Mouse (Mus musculus) erythroblast, embryonic 14.5 days (primary cell): Measurements from ENCODE around the gene Safb. TPM values are rescaled to one million over a fixed set of nuclear protein-coding genes. Genes with fewer than 3 reads are reported as not detected.

ENCODE experiments used
- H3K27me3 ChIP-seq: 2 replicates; pipeline ENCODE4 v1.6.1; 2012; ENCODE audit warnings: inconsistent platforms; ENCODE audit not compliant: control insufficient read depth
- H3K36me3 ChIP-seq: 2 replicates; pipeline ENCODE4 v1.6.1; 2012; ENCODE audit warnings: mild to moderate bottlenecking, inconsistent platforms; ENCODE audit not compliant: control insufficient read depth
- H3K4me1 ChIP-seq: 2 replicates; pipeline ENCODE4 v1.6.1; 2012; ENCODE audit warnings: inconsistent platforms; ENCODE audit not compliant: control insufficient read depth
- H3K4me3 ChIP-seq: replicated peaks from 2 replicates; pipeline ENCODE3; 2012; ENCODE audit warnings: moderate library complexity, mild to moderate bottlenecking, inconsistent platforms
- H3K9me3 ChIP-seq: 2 replicates; pipeline ENCODE4 v1.6.1; 2012; ENCODE audit warnings: low read length, inconsistent platforms, mixed read lengths; ENCODE audit not compliant: control insufficient read depth
- GATA1 ChIP-seq: IDR thresholded peaks from 2 replicates; pipeline ENCODE4 v1.6.1; 2012; ENCODE audit warnings: low read length, inconsistent platforms, mixed read lengths
- TAL1 ChIP-seq: IDR thresholded peaks from 3 replicates; pipeline ENCODE4 v1.6.1; 2012; ENCODE audit warnings: low read length, inconsistent platforms, mixed read lengths
- polyA plus RNA-seq: library from polyadenylated mRNA; stranded (reverse); fragments of >175 nt; gene quantifications from 2 replicates; pipeline ENCODE4 v1.2.3, GENCODE M21; 2012

Safb gene
- polyA plus RNA-seq, 1 experiment: 29.6 TPM

- peaks cover 2% of the 10 kb centered on the region; the same call in 1 of the 2 replicates for H3K27me3 ChIP-seq
- H3K9me3 ChIP-seq: no peaks in the 10 kb centered on the region
- peaks cover 32% of the 10 kb centered on the region for H3K36me3 ChIP-seq
- H3K4me3 ChIP-seq: no peak overlapping the region
- peaks cover 2% of the 10 kb centered on the region; the same call in 1 of the 2 replicates for H3K4me1 ChIP-seq
- no peak for TF ChIP-seq GATA1
- TF ChIP-seq TAL1: no peak
Measured at GRCm38 (mm10) chr17:56558448-56558847, 26.2 kb upstream of the Safb start.

GRCm38 (mm10) chr17:56559386-56559785 is 25.2 kb upstream of the Safb start:
- Histone ChIP-seq H3K36me3 (peaks cover 41% of the 10 kb centered on the region), H3K4me1 (no peaks in the 10 kb centered on the region; the same call in 1 of the 2 replicates), H3K27me3 (no peaks in the 10 kb centered on the region), H3K4me3 (no peak overlapping the region), H3K9me3 (no peaks in the 10 kb centered on the region)
- TF ChIP-seq TAL1 (no peak), GATA1 (no peak)

- no peaks in the 10 kb centered on the region for H3K9me3 ChIP-seq
- peaks cover 48% of the 10 kb centered on the region for H3K36me3 ChIP-seq
- no peaks in the 10 kb centered on the region; the same call in 1 of the 2 replicates for H3K4me1 ChIP-seq
- TF ChIP-seq TAL1: no peak
- no peak for TF ChIP-seq GATA1
- no peak overlapping the region for H3K4me3 ChIP-seq
- no peaks in the 10 kb centered on the region for H3K27me3 ChIP-seq
Measured at GRCm38 (mm10) chr17:56560131-56560530, 24.5 kb upstream of the Safb start.

GRCm38 (mm10) chr17:56561866-56562265 is 22.8 kb upstream of the Safb start:
- Histone ChIP-seq H3K27me3 (no peaks in the 10 kb centered on the region), H3K36me3 (peaks cover 66% of the 10 kb centered on the region), H3K4me1 (no peaks in the 10 kb centered on the region; the same call in 1 of the 2 replicates), H3K4me3 (no peak overlapping the region), H3K9me3 (no peaks in the 10 kb centered on the region)
- TF ChIP-seq TAL1 (no peak), GATA1 (no peak)

DNA sequence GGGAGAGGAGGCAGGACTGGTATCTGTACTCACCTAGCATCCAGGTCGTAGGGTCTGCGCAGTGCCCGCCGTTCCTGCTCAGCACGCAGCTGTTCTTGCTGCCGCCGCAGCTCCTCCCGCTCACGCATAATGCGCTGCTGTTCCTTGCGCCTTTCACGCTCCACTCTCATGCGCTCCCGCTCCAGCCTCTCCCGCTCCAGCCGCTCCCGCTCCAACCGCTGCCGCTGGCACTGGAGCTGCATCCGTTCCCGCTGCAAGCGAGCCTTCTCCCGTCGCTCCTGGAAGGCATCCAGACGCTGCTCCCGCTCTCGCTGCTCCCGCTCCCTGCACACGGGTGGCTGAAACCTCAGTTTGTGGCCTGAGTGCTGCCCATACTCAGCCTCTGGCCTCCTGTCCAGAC is 18.3 kb upstream of the Safb start:
- Histone ChIP-seq H3K4me3 (no peak overlapping the region), H3K4me1 (no peaks in the 10 kb centered on the region), H3K36me3 (peaks cover 100% of the 10 kb centered on the region), H3K9me3 (no peaks in the 10 kb centered on the region), H3K27me3 (no peaks in the 10 kb centered on the region)
- TF ChIP-seq TAL1 (no peak), GATA1 (no peak)

GRCm38 (mm10) chr17:56566918-56567317 is 17.7 kb upstream of the Safb start:
- Histone ChIP-seq H3K9me3 (no peaks in the 10 kb centered on the region), H3K36me3 (peaks cover 100% of the 10 kb centered on the region), H3K4me3 (no peak overlapping the region), H3K4me1 (no peaks in the 10 kb centered on the region), H3K27me3 (no peaks in the 10 kb centered on the region)
- TF ChIP-seq GATA1 (no peak), TAL1 (no peak)

GRCm38 (mm10) chr17:56567370-56567769 is 17.3 kb upstream of the Safb start:
- TF ChIP-seq TAL1 (no peak), GATA1 (no peak)
- H3K36me3 ChIP-seq: peaks cover 100% of the 10 kb centered on the region
- H3K4me1 ChIP-seq: no peaks in the 10 kb centered on the region
- H3K27me3 ChIP-seq: no peaks in the 10 kb centered on the region
- no peaks in the 10 kb centered on the region for H3K9me3 ChIP-seq
- no peak overlapping the region for H3K4me3 ChIP-seq

DNA sequence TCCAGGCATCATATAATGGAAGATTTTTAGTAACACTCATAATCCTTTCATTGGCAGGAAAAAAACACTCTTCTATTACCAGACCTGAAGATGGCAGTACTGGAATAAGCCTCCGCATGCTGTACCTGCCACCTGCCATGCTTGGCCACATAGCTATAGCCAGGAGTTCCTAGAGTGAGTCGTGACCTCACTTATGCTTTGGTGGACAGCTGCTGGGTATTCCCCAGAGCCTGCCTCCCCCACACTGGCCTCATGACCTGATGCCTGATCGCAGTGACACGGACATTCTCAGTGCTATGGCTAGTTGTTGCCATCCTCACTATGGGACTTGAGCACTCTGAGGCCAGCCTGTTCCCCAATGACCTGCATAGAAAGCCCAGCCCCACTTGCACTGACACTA is 14.3 kb upstream of the Safb start:
- Histone ChIP-seq H3K36me3 (peaks cover 99% of the 10 kb centered on the region), H3K27me3 (no peaks in the 10 kb centered on the region), H3K9me3 (no peaks in the 10 kb centered on the region), H3K4me3 (no peak overlapping the region), H3K4me1 (no peaks in the 10 kb centered on the region)
- TF ChIP-seq GATA1 (no peak), TAL1 (no peak)

GRCm38 (mm10) chr17:56572154-56572553 is 12.5 kb upstream of the Safb start:
- TF ChIP-seq TAL1: no peak
- TF ChIP-seq GATA1: no peak
- Histone ChIP-seq H3K36me3 (peaks cover 96% of the 10 kb centered on the region), H3K4me3 (no peak overlapping the region), H3K9me3 (no peaks in the 10 kb centered on the region), H3K27me3 (no peaks in the 10 kb centered on the region), H3K4me1 (no peaks in the 10 kb centered on the region)

- TF ChIP-seq GATA1 (no peak), TAL1 (no peak)
- no peak overlapping the region for H3K4me3 ChIP-seq
- no peaks in the 10 kb centered on the region for H3K9me3 ChIP-seq
- peaks cover 96% of the 10 kb centered on the region for H3K36me3 ChIP-seq
- no peaks in the 10 kb centered on the region for H3K27me3 ChIP-seq
- H3K4me1 ChIP-seq: no peaks in the 10 kb centered on the region
Measured at GRCm38 (mm10) chr17:56572939-56573338, 11.7 kb upstream of the Safb start.
